Mouse (Mus musculus): ENCODE data around the gene Olfr1201. TPM values are rescaled to one million over a fixed set of nuclear protein-coding genes. Genes with fewer than 3 reads are reported as not detected.

The Olfr1201 gene
- polyA plus RNA-seq, 1 experiment from 2014 or later, result not detected

Other genes with a start within 250 kb of the Olfr1201 start
- gene Olfr1188, start 236.1 kb upstream of the Olfr1201 start, polyA plus RNA-seq (2014; fragmentation: Nextera tagmentation; extraction: Ambion mirVana), result not detected in 2 replicates
- gene Olfr1189, start 206.6 kb upstream of the Olfr1201 start, polyA plus RNA-seq (2014; fragmentation: Nextera tagmentation; extraction: Ambion mirVana), result not detected in 2 replicates
- not detected in 2 replicates for gene Olfr1191-ps1, start 152.5 kb upstream of the Olfr1201 start, polyA plus RNA-seq (2014; fragmentation: Nextera tagmentation; extraction: Ambion mirVana)
- gene Olfr1192-ps1, start 144.5 kb upstream of the Olfr1201 start, polyA plus RNA-seq (2014; fragmentation: Nextera tagmentation; extraction: Ambion mirVana), result not detected in 2 replicates
- gene Olfr1193, start 117.4 kb upstream of the Olfr1201 start, polyA plus RNA-seq (2014; fragmentation: Nextera tagmentation; extraction: Ambion mirVana), result not detected in 2 replicates
- gene Olfr1195, start 103.8 kb upstream of the Olfr1201 start, polyA plus RNA-seq (2014; fragmentation: Nextera tagmentation; extraction: Ambion mirVana), result not detected in 2 replicates
- not detected in 2 replicates for gene Olfr1196, start 88.4 kb upstream of the Olfr1201 start, polyA plus RNA-seq (2014; fragmentation: Nextera tagmentation; extraction: Ambion mirVana)
- not detected in 2 replicates for gene Olfr1197, start 60.7 kb upstream of the Olfr1201 start, polyA plus RNA-seq (2014; fragmentation: Nextera tagmentation; extraction: Ambion mirVana)
- not detected in 2 replicates for gene Olfr1198, start 41.7 kb upstream of the Olfr1201 start, polyA plus RNA-seq (2014; fragmentation: Nextera tagmentation; extraction: Ambion mirVana)
- gene Olfr1199, start 32.6 kb upstream of the Olfr1201 start, polyA plus RNA-seq (2014; fragmentation: Nextera tagmentation; extraction: Ambion mirVana), result not detected in 2 replicates
- gene Olfr1200, start 22.5 kb upstream of the Olfr1201 start, polyA plus RNA-seq (2014; fragmentation: Nextera tagmentation; extraction: Ambion mirVana), result not detected in 2 replicates
- not detected in 2 replicates for gene Olfr1202, start 21.5 kb downstream of the Olfr1201 start, polyA plus RNA-seq (2014; fragmentation: Nextera tagmentation; extraction: Ambion mirVana)
- not detected in 2 replicates for gene Olfr1205, start 36.7 kb downstream of the Olfr1201 start, polyA plus RNA-seq (2014; fragmentation: Nextera tagmentation; extraction: Ambion mirVana)
- not detected in 2 replicates for gene Olfr1204, start 56.3 kb downstream of the Olfr1201 start, polyA plus RNA-seq (2014; fragmentation: Nextera tagmentation; extraction: Ambion mirVana)
- not detected in 2 replicates for gene Olfr1206, start 70.2 kb downstream of the Olfr1201 start, polyA plus RNA-seq (2014; fragmentation: Nextera tagmentation; extraction: Ambion mirVana)
- gene Olfr1208, start 109.3 kb downstream of the Olfr1201 start, polyA plus RNA-seq (2014; fragmentation: Nextera tagmentation; extraction: Ambion mirVana), result not detected in 2 replicates
- not detected in 2 replicates for gene Olfr1209, start 122.1 kb downstream of the Olfr1201 start, polyA plus RNA-seq (2014; fragmentation: Nextera tagmentation; extraction: Ambion mirVana)
- gene Olfr1211, start 145.1 kb downstream of the Olfr1201 start, polyA plus RNA-seq (2014; fragmentation: Nextera tagmentation; extraction: Ambion mirVana), result not detected in 2 replicates
- not detected in 2 replicates for gene Olfr1212, start 160.9 kb downstream of the Olfr1201 start, polyA plus RNA-seq (2014; fragmentation: Nextera tagmentation; extraction: Ambion mirVana)
- not detected in 2 replicates for gene Gm13762, start 187.2 kb downstream of the Olfr1201 start, polyA plus RNA-seq (2014; fragmentation: Nextera tagmentation; extraction: Ambion mirVana)
- gene Olfr1214, start 199.6 kb downstream of the Olfr1201 start, polyA plus RNA-seq (2014; fragmentation: Nextera tagmentation; extraction: Ambion mirVana), result not detected in 2 replicates
- not detected in 2 replicates for gene Olfr1215, start 213.9 kb downstream of the Olfr1201 start, polyA plus RNA-seq (2014; fragmentation: Nextera tagmentation; extraction: Ambion mirVana)
- not detected in 2 replicates for gene Olfr1216, start 225.3 kb downstream of the Olfr1201 start, polyA plus RNA-seq (2014; fragmentation: Nextera tagmentation; extraction: Ambion mirVana)
- not detected in 2 replicates for gene Olfr1217, start 239.0 kb downstream of the Olfr1201 start, polyA plus RNA-seq (2014; fragmentation: Nextera tagmentation; extraction: Ambion mirVana)

Data from forebrain, embryonic 11.5 days (tissue).